Mouse (Mus musculus): ENCODE results near the gene Lefty2.
"Not testable (repeated sequence)": the region's sequence is repeated elsewhere in the genome, so short reads cannot be mapped to it uniquely, and the experiment has no call there.

Gene Lefty2

GRCm38 (mm10) chr1:180933659-180934058 is 40.8 kb downstream of the Lefty2 start:
- in situ Hi-C loops (cut with MboI), result no loop called here

- in situ Hi-C loops (cut with MboI), result no loop called here
Observed at GRCm38 (mm10) chr1:180934467-180935419, 41.8 kb downstream of the Lefty2 start, which contains the start of gene Lefty1. Lefty1 (plus strand) TSS chr1:180935022.

GRCm38 (mm10) chr1:180936610-180937398 is 43.9 kb downstream of the Lefty2 start:
- in situ Hi-C loops (cut with MboI), result not testable (repeated sequence)

- in situ Hi-C loops (cut with MboI), result not testable (repeated sequence)
Observed at GRCm38 (mm10) chr1:180937631-180938030, 44.7 kb downstream of the Lefty2 start.

GRCm38 (mm10) chr1:180938781-180939180 is 45.9 kb downstream of the Lefty2 start:
- in situ Hi-C loops (cut with MboI), result not testable (repeated sequence)

GRCm38 (mm10) chr1:180940776-180941460 is 48.0 kb downstream of the Lefty2 start:
- in situ Hi-C loops (cut with MboI), result no loop called here

GRCm38 (mm10) chr1:180941726-180942125 is 48.8 kb downstream of the Lefty2 start:
- in situ Hi-C loops (cut with MboI), result no loop called here

GRCm38 (mm10) chr1:180942166-180943031 is 49.5 kb downstream of the Lefty2 start, which contains the start of gene Tmem63a:
Tmem63a (plus strand) TSS chr1:180942344.
- in situ Hi-C loops (cut with MboI), result no loop called here

GRCm38 (mm10) chr1:180943032-180943644 is 50.2 kb downstream of the Lefty2 start:
- in situ Hi-C loops (cut with MboI), result no loop called here

- in situ Hi-C loops (cut with MboI), result no loop called here
Observed at GRCm38 (mm10) chr1:180943896-180944295, 51.0 kb downstream of the Lefty2 start.

GRCm38 (mm10) chr1:180944553-180944952 is 51.6 kb downstream of the Lefty2 start:
- in situ Hi-C loops (cut with MboI), result no loop called here

GRCm38 (mm10) chr1:180945001-180945980 is 52.4 kb downstream of the Lefty2 start:
- in situ Hi-C loops (cut with MboI), result no loop called here

GRCm38 (mm10) chr1:180946448-180946847 is 53.5 kb downstream of the Lefty2 start:
- in situ Hi-C loops (cut with MboI), result no loop called here

All from mature B cell (primary cell).